ENCODE assay signal across 9 mouse cellular contexts in genomic region chr17:5084139-5084538, GRCm38 (mm10).
DNase-seq lines count a peak whose midpoint lies in the region; ATAC-seq lines count a peak whose summit lies in the region.
"Had no signal": no experiment of that assay in that cellular context is flagged by ENCODE, and none has a peak within 500 bp of the region (broad histone marks: within the 10 kb centered on the region; RNA-seq: fewer than 3 reads in every experiment).

No protein-coding gene starts in this region.

- H3K4me1 ChIP-seq in kidney, embryonic 16.5 days (ENCODE audit: insufficient read depth, low read length), result peaks cover 33% of the 10 kb centered on the region
- peaks cover 73% of the 10 kb centered on the region for H3K4me1 ChIP-seq in kidney, embryonic 15.5 days
- peaks cover 68% of the 10 kb centered on the region for H3K4me1 ChIP-seq in hindbrain, embryonic 14.5 days (replicated peaks; ENCODE audit: control insufficient read depth, insufficient read depth, low read length)
- peaks cover 67% of the 10 kb centered on the region for H3K4me1 ChIP-seq in neural tube, embryonic 15.5 days
- peaks cover 30% of the 10 kb centered on the region for H3K4me1 ChIP-seq in kidney, embryonic 14.5 days (ENCODE audit: control insufficient read depth, insufficient read depth, low read length)

- no peak overlapping the region for H3K4me3 ChIP-seq in kidney, embryonic 16.5 days (ENCODE audit: low read length)
- H3K4me3 ChIP-seq in kidney, embryonic 15.5 days (replicated peaks), result no peak overlapping the region
- no peak overlapping the region for H3K4me3 ChIP-seq in hindbrain, embryonic 14.5 days (replicated peaks; ENCODE audit: low read length)
- H3K4me3 ChIP-seq in neural tube, embryonic 15.5 days (replicated peaks), result no peak overlapping the region
- no peak overlapping the region for H3K4me3 ChIP-seq in kidney, embryonic 14.5 days (ENCODE audit: low read length)

- no peaks in the 10 kb centered on the region for H3K9me3 ChIP-seq in kidney, embryonic 16.5 days (ENCODE audit: low read length)
- H3K9me3 ChIP-seq in kidney, embryonic 15.5 days (replicated peaks), result no peaks in the 10 kb centered on the region
- no peaks in the 10 kb centered on the region for H3K9me3 ChIP-seq in hindbrain, embryonic 14.5 days (ENCODE audit: control insufficient read depth, low read length)
- no peaks in the 10 kb centered on the region for H3K9me3 ChIP-seq in neural tube, embryonic 15.5 days (replicated peaks)
- no peaks in the 10 kb centered on the region for H3K9me3 ChIP-seq in kidney, embryonic 14.5 days (ENCODE audit: control insufficient read depth, low read length)

- no peaks in the 10 kb centered on the region for H3K27me3 ChIP-seq in kidney, embryonic 16.5 days (ENCODE audit: insufficient read depth, low read length)
- no peaks in the 10 kb centered on the region for H3K27me3 ChIP-seq in kidney, embryonic 15.5 days
- no peaks in the 10 kb centered on the region for H3K27me3 ChIP-seq in hindbrain, embryonic 14.5 days (ENCODE audit: control insufficient read depth, insufficient read depth, low read length)
- H3K27me3 ChIP-seq in neural tube, embryonic 15.5 days (replicated peaks), result no peaks in the 10 kb centered on the region
- H3K27me3 ChIP-seq in kidney, embryonic 14.5 days (ENCODE audit: control insufficient read depth, insufficient read depth, low read length), result no peaks in the 10 kb centered on the region

- 56% methylated on average over 8 of the region's 8 CpGs for WGBS in kidney, embryonic 16.5 days
- 58% methylated on average over 8 of the region's 8 CpGs for WGBS in kidney, embryonic 15.5 days
- whole genome bisulfite sequencing in hindbrain, embryonic 14.5 days, result 40% methylated on average over 8 of the region's 8 CpGs
- 44% methylated on average over 8 of the region's 8 CpGs for WGBS in neural tube, embryonic 15.5 days
- WGBS in kidney, embryonic 14.5 days, result 61% methylated on average over 8 of the region's 8 CpGs

- H3K27ac ChIP-seq in kidney, embryonic 16.5 days (ENCODE audit: low read length), result no peak overlapping the region
- H3K27ac ChIP-seq in kidney, embryonic 15.5 days, result no peak overlapping the region
- peak overlapping the region; percentile 44 for H3K27ac ChIP-seq in hindbrain, embryonic 14.5 days
- peak overlapping the region; percentile 64 for H3K27ac ChIP-seq in neural tube, embryonic 15.5 days (replicated peaks)
- H3K27ac ChIP-seq in kidney, embryonic 14.5 days (ENCODE audit: low read depth, low read length), result no peak overlapping the region
- H3K27ac ChIP-seq: macrophage had no signal

- no peak for ATAC-seq in kidney, embryonic 16.5 days (ENCODE audit: low FRiP score, low TSS enrichment)
- ATAC-seq in kidney, embryonic 15.5 days (replicated peaks; ENCODE audit: low FRiP score), result no peak
- ATAC-seq in hindbrain, embryonic 14.5 days (ENCODE audit: low FRiP score), result no peak
- no peak for ATAC-seq in neural tube, embryonic 15.5 days (ENCODE audit: low FRiP score)
- no peak for ATAC-seq in kidney, embryonic 14.5 days (ENCODE audit: low FRiP score, low TSS enrichment)

- no peak overlapping the region for H3K4me2 ChIP-seq in kidney, embryonic 16.5 days (replicated peaks; ENCODE audit: low read depth, low read length)
- no peak overlapping the region for H3K4me2 ChIP-seq in kidney, embryonic 15.5 days
- no peak overlapping the region for H3K4me2 ChIP-seq in hindbrain, embryonic 14.5 days (replicated peaks)
- H3K4me2 ChIP-seq in neural tube, embryonic 15.5 days, result no peak overlapping the region
- H3K4me2 ChIP-seq in kidney, embryonic 14.5 days (replicated peaks; ENCODE audit: low read depth, low read length), result no peak overlapping the region

- 0 out of 2 replicates have a peak overlapping the region, but pooled peaks have one; percentile 26 for H3K9ac ChIP-seq in kidney, embryonic 16.5 days (replicated peaks; ENCODE audit: low read length)
- no peak overlapping the region for H3K9ac ChIP-seq in kidney, embryonic 15.5 days
- H3K9ac ChIP-seq in hindbrain, embryonic 14.5 days, result 0 out of 2 replicates have a peak overlapping the region, but pooled peaks have one; percentile 2
- H3K9ac ChIP-seq in neural tube, embryonic 15.5 days (replicated peaks), result no peak overlapping the region
- H3K9ac ChIP-seq in kidney, embryonic 14.5 days (ENCODE audit: low read depth, low read length), result no peak overlapping the region

- H3K36me3 ChIP-seq in kidney, embryonic 16.5 days (ENCODE audit: insufficient read depth, low read length), result no peaks in the 10 kb centered on the region; the same call in 1 of the 2 replicates
- no peaks in the 10 kb centered on the region for H3K36me3 ChIP-seq in kidney, embryonic 15.5 days
- H3K36me3 ChIP-seq in hindbrain, embryonic 14.5 days (replicated peaks; ENCODE audit: control insufficient read depth, insufficient read depth), result no peaks in the 10 kb centered on the region
- H3K36me3 ChIP-seq in neural tube, embryonic 15.5 days, result no peaks in the 10 kb centered on the region
- H3K36me3 ChIP-seq in kidney, embryonic 14.5 days (ENCODE audit: control insufficient read depth, insufficient read depth, low read length), result no peaks in the 10 kb centered on the region

- peak; percentile 89 for DNase-seq in cerebellum, adult 11-12 months
- DNase-seq in hindbrain, embryonic 14.5 days (ENCODE audit: low spot score), result no peak
- DNase-seq in lung, postnatal 25 days (ENCODE audit: low spot score), result no peak
- no peak for DNase-seq in frontal cortex, postnatal 14 days (ENCODE audit: low spot score in 2 of 2)

Comparison
In these comparisons a context has a peak if more than half of its experiments do, and no peak if none do; other contexts are left out.
1. H3K9ac ChIP-seq: peak in kidney, embryonic 16.5 days (single experiment) and hindbrain, embryonic 14.5 days (single experiment); none in kidney, embryonic 15.5 days (single experiment), neural tube, embryonic 15.5 days (single experiment) and kidney, embryonic 14.5 days (single experiment).
2. H3K27ac ChIP-seq: peak in hindbrain, embryonic 14.5 days (single experiment) and neural tube, embryonic 15.5 days (single experiment); none in kidney, embryonic 16.5 days (single experiment), kidney, embryonic 15.5 days (single experiment) and kidney, embryonic 14.5 days (single experiment).